Mouse (Mus musculus) cerebellum, postnatal 14 days (tissue): ENCODE measurements at regions not wholly inside any gene's neighbourhood (a gene's known extent, or its start where the extent isn't known, plus 50 kb on each side); places are given as distances from the start of the nearest gene placed in this dataset.
"Not testable (repeated sequence)": the region's sequence is repeated elsewhere in the genome, so short reads cannot be mapped to it uniquely, and the experiment has no call there.

Experiments
- DNase-seq, 2 experiments: peaks; one replicate each; pipeline ENCODE4 v3.0.0; 2021; ENCODE audit warnings: mixed read lengths in 2 of 2

DNA sequence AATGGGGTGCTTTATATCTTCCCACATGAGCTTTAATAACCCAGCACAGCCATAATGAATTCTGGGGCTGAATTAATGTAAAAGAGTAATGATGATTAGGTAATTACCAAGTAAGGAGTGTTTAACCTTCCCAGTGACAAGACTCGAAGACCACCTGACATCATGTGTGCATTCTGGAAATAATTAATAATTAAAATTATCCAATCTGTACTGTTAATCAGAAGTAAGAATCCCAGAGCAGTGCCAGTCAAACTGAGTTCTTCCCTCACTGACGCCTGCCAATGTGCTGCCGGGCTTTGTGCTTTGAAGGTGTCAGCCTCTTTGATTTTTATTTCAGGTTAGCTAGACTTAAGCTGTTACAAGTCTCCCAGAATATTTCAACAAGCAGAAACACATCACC is 183.0 kb upstream of the Plxna2 start:
- DNase-seq: no peak

DNA sequence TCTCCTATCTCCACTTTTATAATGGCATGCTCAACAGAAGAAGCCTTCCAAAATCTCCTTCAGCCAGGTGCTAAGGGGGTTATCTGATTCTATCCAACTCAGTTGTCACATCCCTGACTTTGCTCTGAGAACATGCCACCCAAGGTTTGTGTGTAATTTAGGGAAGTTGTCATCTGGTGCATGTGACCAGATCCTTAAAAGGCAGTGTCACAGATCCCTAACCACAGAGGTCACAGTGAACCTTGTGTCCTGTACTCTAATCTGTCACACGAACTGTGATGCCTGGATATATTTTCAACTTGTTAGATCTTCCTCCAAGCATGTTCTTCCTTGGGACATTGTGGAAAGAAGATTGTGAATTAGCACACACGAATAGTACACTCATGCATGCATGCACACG is 189.4 kb upstream of the Plxna2 start:
- DNase-seq: no peak

DNA sequence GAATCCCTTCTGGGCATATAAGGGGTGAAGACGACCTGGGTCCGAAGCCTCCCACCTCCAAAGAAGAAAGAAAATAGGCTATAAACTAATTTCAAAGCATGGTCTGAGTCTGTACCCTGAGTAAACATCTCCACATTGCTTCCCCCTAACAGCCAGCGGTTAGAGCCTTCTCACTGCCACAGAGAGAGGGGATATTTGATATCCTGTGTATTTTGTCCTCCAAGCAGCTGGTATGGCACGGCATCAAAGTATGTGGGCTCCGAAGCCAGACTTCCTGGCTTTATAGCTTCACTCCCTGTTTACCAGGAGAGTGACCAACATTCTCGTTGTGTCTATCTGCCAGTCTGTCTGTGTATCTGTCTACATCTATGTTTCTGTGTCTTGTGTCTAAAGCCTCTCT is 191.7 kb upstream of the Plxna2 start:
- no peak for DNase-seq

DNA sequence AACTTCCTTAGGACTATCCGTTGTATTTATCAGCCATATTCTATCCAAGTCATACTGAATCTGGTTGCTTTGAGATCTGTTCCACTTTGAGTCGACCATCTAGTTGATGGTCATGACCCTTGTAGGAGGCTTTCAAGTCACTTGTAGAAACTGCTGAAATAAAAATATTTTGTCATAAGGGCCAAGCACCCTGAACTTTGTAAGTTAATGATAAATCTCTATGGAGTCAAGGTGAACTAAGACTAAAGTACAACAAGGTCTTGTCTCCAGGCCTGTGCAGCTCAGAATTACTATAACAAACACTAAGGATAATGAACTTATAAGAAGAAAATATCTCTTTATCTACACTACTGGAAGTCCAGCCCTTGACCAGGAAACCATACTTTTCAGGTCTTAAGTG is 193.8 kb upstream of the Plxna2 start:
- DNase-seq: no peak

GRCm38 (mm10) chr1:194412193-194412592 is 205.8 kb upstream of the Plxna2 start:
- no peak for DNase-seq

GRCm38 (mm10) chr1:194411788-194412187 is 206.2 kb upstream of the Plxna2 start:
- DNase-seq: no peak

GRCm38 (mm10) chr1:194399281-194399680 is 218.7 kb upstream of the Plxna2 start:
- DNase-seq: no peak

DNA sequence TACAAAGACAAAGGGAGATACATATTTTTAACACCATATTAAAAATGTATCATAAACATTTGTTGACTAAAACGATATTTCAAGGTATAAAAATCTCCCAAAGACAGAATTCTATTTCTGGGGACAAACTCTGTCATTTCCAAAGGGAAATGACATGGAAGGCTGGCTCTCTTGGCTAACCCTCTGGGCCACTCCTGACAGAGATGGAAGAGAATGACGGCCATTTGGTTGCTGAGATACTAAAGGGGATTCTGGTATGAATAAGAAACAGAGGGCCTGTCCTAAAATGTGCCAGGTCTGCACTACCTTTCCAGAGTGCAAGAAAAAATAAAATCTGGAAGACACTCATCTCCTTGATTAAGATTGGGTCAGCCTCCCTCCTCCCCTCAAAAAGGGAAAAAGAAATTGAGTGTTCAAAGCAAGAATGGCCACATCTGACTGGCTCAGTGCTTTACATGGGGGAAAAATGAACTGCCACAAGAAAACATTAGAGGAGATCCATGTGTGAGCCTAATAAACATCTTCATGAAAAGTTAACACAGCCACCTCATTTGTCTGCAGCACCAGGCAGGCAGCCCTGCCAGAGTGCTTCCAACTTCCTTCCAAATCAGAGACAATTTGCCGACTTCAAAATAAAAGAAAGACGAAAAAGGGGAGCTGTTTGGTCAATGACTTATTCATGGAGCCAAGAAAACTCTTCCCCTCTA is 221.1 kb upstream of the Plxna2 start:
- no peak for DNase-seq

DNA sequence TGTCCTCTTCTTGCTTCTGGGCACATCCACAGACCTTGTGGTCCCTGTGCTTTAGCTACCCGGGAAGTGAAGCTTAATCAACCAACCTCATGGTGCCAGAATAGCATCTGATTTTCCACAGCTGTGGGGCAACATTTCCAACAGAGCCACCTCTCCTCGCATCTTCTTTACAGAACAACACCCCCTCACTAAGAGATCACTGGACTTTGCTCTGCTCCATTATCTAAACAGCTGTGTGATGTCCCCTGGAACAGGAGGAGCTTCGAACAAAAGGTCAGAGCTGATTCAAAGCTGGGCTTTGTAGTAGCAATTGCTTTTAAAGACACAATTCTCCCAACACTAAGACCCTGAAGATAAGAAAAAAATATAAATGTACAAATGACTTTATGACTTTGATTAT is 224.3 kb upstream of the Plxna2 start:
- DNase-seq: no peak

- DNase-seq: no peak
Observed at GRCm38 (mm10) chr1:194390202-194390601, 227.8 kb upstream of the Plxna2 start.

- DNase-seq: no peak
Observed at GRCm38 (mm10) chr1:194378135-194378534, 239.9 kb upstream of the Plxna2 start.

DNA sequence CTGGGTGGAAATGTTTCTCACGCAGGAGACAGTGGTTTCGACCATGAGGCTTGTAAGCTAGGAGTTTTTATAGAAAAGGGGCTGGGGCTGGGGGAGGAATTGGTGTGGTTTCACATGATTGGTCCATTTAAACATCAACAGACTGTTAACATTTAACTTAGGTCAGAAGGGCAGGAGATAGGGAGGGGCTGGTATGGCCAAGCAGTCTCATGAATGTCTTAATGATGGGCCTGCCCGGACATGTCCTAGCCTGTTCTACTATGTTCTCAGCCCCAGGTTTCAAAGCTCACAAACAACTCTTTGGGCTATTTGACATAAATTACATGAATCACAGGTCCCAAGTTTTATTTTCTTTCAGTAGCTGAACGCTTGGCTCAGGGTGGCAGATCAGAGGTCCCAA is 244.5 kb upstream of the Plxna2 start:
- DNase-seq: not testable (repeated sequence)

GRCm38 (mm10) chr1:194363917-194364316 is 254.1 kb upstream of the Plxna2 start:
- no peak for DNase-seq

DNA sequence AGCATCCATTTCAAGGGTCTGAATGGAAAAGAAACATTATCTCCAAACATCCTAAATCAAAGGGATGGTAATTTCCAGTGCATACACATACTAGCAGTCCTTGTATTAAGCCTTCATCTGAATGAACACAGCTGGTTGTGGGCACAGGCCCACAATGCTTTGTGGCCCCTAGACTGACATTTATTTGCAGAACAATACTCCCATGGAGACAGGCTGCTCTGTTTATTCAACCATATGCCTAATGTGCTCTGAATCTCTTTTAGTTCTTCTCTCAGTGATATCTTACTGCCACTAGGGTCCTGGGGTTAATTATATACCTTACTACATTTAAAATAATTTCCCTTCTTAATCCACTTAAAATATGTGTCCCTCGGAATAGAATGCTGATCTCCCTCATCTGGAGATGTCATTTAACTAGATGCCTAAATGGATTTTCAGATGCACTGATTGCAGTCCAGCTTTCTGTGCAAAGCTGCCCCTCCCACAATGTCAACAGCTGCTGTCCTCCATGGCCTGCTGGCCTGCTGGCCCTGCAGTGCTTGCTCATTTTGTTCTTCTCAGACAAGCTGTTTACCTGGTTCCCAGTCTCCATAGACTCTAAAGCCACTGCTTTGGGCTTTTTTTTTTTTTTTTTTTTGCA is 254.8 kb upstream of the Plxna2 start:
- peak; percentile 34 to 46 for DNase-seq

GRCm38 (mm10) chr1:194362298-194362697 is 255.7 kb upstream of the Plxna2 start:
- DNase-seq: no peak

DNA sequence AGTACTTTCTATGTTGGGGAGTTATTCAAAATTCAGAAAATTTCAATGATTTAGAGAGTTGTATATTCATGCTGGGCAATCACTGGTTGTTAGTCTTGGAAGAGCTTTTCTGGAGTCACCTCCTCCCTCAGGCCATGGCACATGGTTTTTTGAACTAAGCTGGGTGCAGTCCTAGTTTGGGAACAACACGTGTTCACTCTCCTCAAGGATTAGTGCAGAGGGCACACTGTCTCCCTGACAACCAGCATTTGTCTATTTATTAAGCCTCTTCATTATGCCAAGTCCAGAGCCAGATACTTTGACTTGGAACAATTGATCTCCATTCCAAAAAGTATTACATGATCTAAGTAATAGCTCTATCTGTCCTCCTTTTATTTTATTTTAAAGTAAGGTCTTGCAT is 256.7 kb upstream of the Plxna2 start:
- no peak for DNase-seq

GRCm38 (mm10) chr1:194354332-194355120 is 263.5 kb upstream of the Plxna2 start:
- DNase-seq: no peak

DNA sequence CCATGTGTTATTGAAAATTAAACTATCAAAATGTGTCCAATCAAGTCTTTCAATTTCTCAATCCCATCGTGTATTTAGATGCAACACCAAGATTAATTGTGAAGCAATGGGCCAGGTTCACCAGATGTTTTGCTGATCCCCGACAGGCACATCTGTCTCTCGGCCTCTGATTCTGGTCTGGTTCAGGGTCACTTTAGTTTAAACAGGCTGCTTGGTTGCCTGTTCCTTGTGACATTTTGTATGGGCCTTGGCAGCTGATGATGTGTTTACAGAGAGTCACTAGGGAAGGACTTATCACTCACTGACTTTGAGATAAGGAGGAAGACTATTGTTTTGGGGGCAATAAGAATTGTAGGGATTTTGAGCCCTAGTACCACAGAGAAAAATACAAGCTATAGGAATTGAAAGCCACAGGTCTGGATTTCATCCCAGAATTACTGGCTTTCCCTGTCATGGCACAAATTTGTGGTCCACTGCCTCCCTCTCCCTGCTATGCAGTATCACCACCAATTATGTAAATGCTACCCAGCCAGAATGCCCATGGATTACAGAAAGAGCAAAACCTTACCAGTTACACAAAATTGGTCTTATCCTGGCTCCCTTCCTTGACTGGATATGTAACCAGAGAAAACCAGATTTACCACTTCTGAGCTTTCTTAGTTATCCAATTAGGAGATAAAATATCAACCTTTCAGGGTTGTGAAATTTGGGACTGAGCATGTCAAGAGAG is 272.5 kb upstream of the Plxna2 start:
- no peak for DNase-seq

DNA sequence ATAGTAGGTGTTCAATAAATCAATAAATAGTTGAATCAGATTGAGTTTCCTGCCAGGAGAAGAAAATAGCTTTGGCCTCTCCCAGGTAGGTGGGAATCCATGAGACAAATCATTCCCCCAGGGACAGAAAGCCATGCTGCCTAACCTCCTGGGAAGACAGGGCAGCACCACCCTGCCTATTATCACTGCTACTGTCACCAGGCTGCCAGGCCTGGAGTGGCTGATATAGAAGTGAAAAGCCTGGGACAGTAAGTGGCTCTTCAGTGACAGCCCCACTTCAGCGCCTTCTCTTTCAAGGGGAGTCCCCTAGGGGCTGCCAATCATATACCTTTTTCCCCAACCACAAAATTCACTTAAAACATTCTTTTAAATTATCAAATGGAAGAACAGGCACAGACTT is 275.4 kb upstream of the Plxna2 start:
- DNase-seq: no peak

DNA sequence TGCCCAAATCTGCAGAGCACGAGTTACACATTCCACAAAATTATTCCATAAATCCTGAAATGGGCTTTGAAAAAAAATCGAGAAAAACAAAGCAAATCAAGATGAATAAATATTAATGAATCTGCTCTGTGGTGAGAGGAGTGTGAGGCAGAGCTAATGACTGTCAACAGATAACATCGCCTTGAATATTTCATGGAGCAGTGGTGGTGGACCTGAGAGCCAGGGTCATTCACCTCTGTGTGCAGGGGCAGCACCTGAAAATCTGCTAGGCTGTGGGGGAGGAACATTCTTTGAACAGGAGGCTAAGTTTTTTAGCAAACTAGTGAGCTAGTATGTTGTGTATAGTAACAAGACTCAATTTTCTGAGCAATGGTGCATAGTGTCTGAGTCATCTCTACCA is 276.3 kb upstream of the Plxna2 start:
- no peak for DNase-seq

- DNase-seq: peak; percentile 74 to 76
Observed at GRCm38 (mm10) chr1:194334752-194335719, 283.0 kb upstream of the Plxna2 start.

DNA sequence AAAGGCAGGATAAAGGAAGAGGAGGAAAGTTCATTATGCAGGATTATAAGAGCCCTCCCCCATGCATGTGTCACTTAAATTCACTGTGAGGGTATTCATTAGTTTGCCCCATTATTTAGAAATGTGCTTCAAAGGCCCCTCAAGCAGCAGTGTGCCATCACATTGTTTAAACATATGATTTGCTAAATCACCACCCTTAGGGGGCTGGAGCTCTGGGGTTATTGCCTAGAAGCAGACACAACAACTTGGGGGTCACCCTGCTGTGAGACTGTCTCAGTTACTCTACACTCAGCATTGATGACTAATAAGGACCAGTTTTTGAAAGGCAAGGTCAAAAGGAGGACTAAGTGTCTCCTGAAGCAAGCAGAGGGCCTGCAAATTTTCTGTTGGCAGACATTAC is 285.4 kb upstream of the Plxna2 start:
- DNase-seq: no peak
